Mouse (Mus musculus) ES-E14 (cell line): Measurements from ENCODE around the gene Dapk2.

Source experiments
- CHD2 ChIP-seq: IDR thresholded peaks from 2 replicates; pipeline ENCODE4 v1.6.1; 2014; ENCODE audit warnings: mild to moderate bottlenecking, low read depth, low read length, inconsistent platforms
- HCFC1 ChIP-seq: IDR thresholded peaks from 2 replicates; pipeline ENCODE4 v1.6.1; 2012; ENCODE audit warnings: low read length, inconsistent platforms, borderline replicate concordance; ENCODE audit not compliant: insufficient read depth

DNA sequence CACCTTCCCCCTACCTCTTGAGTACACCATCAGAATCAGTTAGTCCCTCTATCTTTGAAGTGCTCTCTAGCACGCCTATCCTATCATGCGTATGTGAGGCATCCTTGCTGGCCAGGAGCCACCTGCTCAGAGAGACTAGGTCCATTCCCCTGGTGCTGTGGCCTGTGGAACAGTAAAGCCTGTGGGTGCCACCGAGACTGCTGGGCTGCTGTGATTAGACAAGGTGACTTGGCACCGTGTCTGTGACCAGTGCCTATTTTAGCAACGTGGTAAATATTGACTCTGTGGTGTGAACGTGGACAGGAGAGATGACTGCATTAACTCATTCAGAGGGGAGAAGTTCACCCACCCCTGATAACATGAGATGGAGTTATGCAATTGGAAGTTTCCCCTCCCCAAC, 21.8 kb downstream of the Dapk2 start:
- TF ChIP-seq HCFC1 (no peak), CHD2 (no peak)
